8 mouse cellular contexts compared by ENCODE assay signal in genomic region chr12:71016211-71016502, GRCm38 (mm10). TPM values are rescaled to one million over a fixed set of nuclear protein-coding genes. Genes with fewer than 3 reads are reported as not detected.
DNase-seq lines count a peak whose midpoint lies in the region; ATAC-seq lines count a peak whose summit lies in the region.

No protein-coding gene starts in this region.

- peaks cover 13% of the 10 kb centered on the region for H3K4me1 ChIP-seq in neural tube, embryonic 11.5 days (ENCODE audit: control insufficient read depth, insufficient read depth, low read length)
- peaks cover 4% of the 10 kb centered on the region; the same call in 1 of the 2 replicates for H3K4me1 ChIP-seq in limb, embryonic 11.5 days (ENCODE audit: control insufficient read depth, insufficient read depth, low read length)
- peaks cover 3% of the 10 kb centered on the region; the same call in 1 of the 2 replicates for H3K4me1 ChIP-seq in stomach, embryonic 14.5 days (ENCODE audit: control insufficient read depth, insufficient read depth, low read length)

- under 1% methylated on average over 24 of the region's 33 CpGs for WGBS in neural tube, embryonic 11.5 days
- WGBS in limb, embryonic 11.5 days, result under 1% methylated on average over 30 of the region's 33 CpGs
- WGBS in stomach, embryonic 14.5 days, result 0% methylated on average over 21 of the region's 33 CpGs

- H3K4me3 ChIP-seq in neural tube, embryonic 11.5 days (ENCODE audit: low read depth, low read length), result peak overlapping the region; percentile 95
- peak overlapping the region; percentile 98 for H3K4me3 ChIP-seq in limb, embryonic 11.5 days (ENCODE audit: low read depth, low read length)
- peak overlapping the region; percentile 98 for H3K4me3 ChIP-seq in stomach, embryonic 14.5 days (ENCODE audit: low read depth, low read length)

- no peaks in the 10 kb centered on the region for H3K27me3 ChIP-seq in neural tube, embryonic 11.5 days (ENCODE audit: control insufficient read depth, insufficient read depth, low read length)
- no peaks in the 10 kb centered on the region for H3K27me3 ChIP-seq in limb, embryonic 11.5 days (ENCODE audit: control insufficient read depth, insufficient read depth, low read length)
- H3K27me3 ChIP-seq in stomach, embryonic 14.5 days (ENCODE audit: control insufficient read depth, insufficient read depth, low read length), result no peaks in the 10 kb centered on the region

- H3K4me2 ChIP-seq in neural tube, embryonic 11.5 days (ENCODE audit: low read depth), result peak overlapping the region; percentile 64
- peak overlapping the region; percentile 64 for H3K4me2 ChIP-seq in limb, embryonic 11.5 days (ENCODE audit: low read depth, severe bottlenecking)
- peak overlapping the region; percentile 52 for H3K4me2 ChIP-seq in stomach, embryonic 14.5 days (replicated peaks; ENCODE audit: low read depth, low read length)

- H3K36me3 ChIP-seq in neural tube, embryonic 11.5 days (ENCODE audit: control insufficient read depth, insufficient read depth, low read length), result peaks cover 4% of the 10 kb centered on the region; the same call in 1 of the 2 replicates
- H3K36me3 ChIP-seq in limb, embryonic 11.5 days (ENCODE audit: control insufficient read depth, insufficient read depth, low read length), result peaks cover 9% of the 10 kb centered on the region
- H3K36me3 ChIP-seq in stomach, embryonic 14.5 days (ENCODE audit: control insufficient read depth, insufficient read depth, low read length), result peaks cover 24% of the 10 kb centered on the region; the same call in 1 of the 2 replicates

- DNase-seq in embryo, embryonic 10 days (ENCODE audit: low spot score), result peak; percentile 26
- DNase-seq in embryo, embryonic 9.5 days (ENCODE audit: extremely low spot score), result no peak
- no peak for DNase-seq in neural tube, embryonic 11.5 days (ENCODE audit: low spot score)
- DNase-seq in neural tube, embryonic 10.5 days (ENCODE audit: extremely low spot score, low spot score), result no peak
- no peak for DNase-seq in limb, embryonic 11.5 days (ENCODE audit: low spot score)
- no peak for DNase-seq in adrenal gland, adult 2 months
- DNase-seq in adrenal gland, adult (ENCODE audit: inconsistent age in 2 of 2, low spot score in 1 of 2), result no peak

- peak overlapping the region; percentile 92 for H3K27ac ChIP-seq in neural tube, embryonic 11.5 days (ENCODE audit: low read depth, low read length)
- peak overlapping the region; percentile 95 for H3K27ac ChIP-seq in limb, embryonic 11.5 days (replicated peaks; ENCODE audit: low read depth, low read length)
- peak overlapping the region; percentile 98 for H3K27ac ChIP-seq in stomach, embryonic 14.5 days (ENCODE audit: low read length)

- peak overlapping the region; percentile 80 for H3K9ac ChIP-seq in neural tube, embryonic 11.5 days (ENCODE audit: low read length)
- H3K9ac ChIP-seq in limb, embryonic 11.5 days (ENCODE audit: low read length), result peak overlapping the region; percentile 84
- peak overlapping the region; percentile 67 for H3K9ac ChIP-seq in stomach, embryonic 14.5 days (replicated peaks; ENCODE audit: low read depth, low read length)

- no peaks in the 10 kb centered on the region for H3K9me3 ChIP-seq in neural tube, embryonic 11.5 days (ENCODE audit: control insufficient read depth, low read length)
- H3K9me3 ChIP-seq in limb, embryonic 11.5 days (ENCODE audit: control insufficient read depth, low read length), result no peaks in the 10 kb centered on the region
- no peaks in the 10 kb centered on the region for H3K9me3 ChIP-seq in stomach, embryonic 14.5 days (ENCODE audit: control insufficient read depth, low read depth, low read length)

- 0 out of 2 replicates have a peak, but pooled peaks have one; percentile 2 for ATAC-seq in neural tube, embryonic 11.5 days (ENCODE audit: insufficient read depth, low FRiP score, low TSS enrichment)
- peak; percentile 33; the same call in 1 of the 2 replicates for ATAC-seq in limb, embryonic 11.5 days (ENCODE audit: insufficient number of reproducible peaks, low FRiP score, low TSS enrichment, low read depth)
- ATAC-seq in stomach, embryonic 14.5 days (ENCODE audit: insufficient number of reproducible peaks, insufficient read depth, low FRiP score, low read depth), result no peak; the same call in 1 of the 2 replicates

RNA-seq across cellular contexts. Expression of gene Arid4a, which starts 0.4 kb away (rescaled TPM):
- 32.6 and 34.4 TPM in 2 replicates for polyA plus RNA-seq in neural tube, embryonic 11.5 days (2014; fragmentation: Nextera tagmentation; extraction: Ambion mirVana)
- 37.4 and 39.4 TPM in 2 replicates for polyA plus RNA-seq in limb, embryonic 11.5 days (2014; fragmentation: Nextera tagmentation; extraction: Ambion mirVana)
- polyA plus RNA-seq in stomach, embryonic 14.5 days (2014; fragmentation: Nextera tagmentation; extraction: Ambion mirVana), result 40.7 and 43.4 TPM in 2 replicates
- total RNA-seq in adrenal gland, adult 2 months (2021), result 10 to 100 TPM; 19.0 to 20.1 TPM
- 1.7 and 1.8 TPM in 2 replicates for polyA plus RNA-seq in adrenal gland, adult 2 months (2012; rRNA removed)

RNA-seq across cellular contexts. Expression of gene Psma3, which starts 41.7 kb away (rescaled TPM):
- polyA plus RNA-seq in neural tube, embryonic 11.5 days (2014; fragmentation: Nextera tagmentation; extraction: Ambion mirVana), result 640 and 649 TPM in 2 replicates
- polyA plus RNA-seq in limb, embryonic 11.5 days (2014; fragmentation: Nextera tagmentation; extraction: Ambion mirVana), result 628 and 652 TPM in 2 replicates
- 587 and 595 TPM in 2 replicates for polyA plus RNA-seq in stomach, embryonic 14.5 days (2014; fragmentation: Nextera tagmentation; extraction: Ambion mirVana)
- 100 to 1,000 TPM; 369 to 448 TPM for total RNA-seq in adrenal gland, adult 2 months (2021)
- polyA plus RNA-seq in adrenal gland, adult 2 months (2012; rRNA removed), result 6.2 and 6.8 TPM in 2 replicates

Comparison
In these comparisons a context has a peak if more than half of its experiments do, and no peak if none do; other contexts are left out.
1. RNA of gene Arid4a, which starts 0.4 kb away (polyA plus RNA-seq): 40.7 to 43.4 TPM in stomach, embryonic 14.5 days, 37.4 to 39.4 TPM in limb, embryonic 11.5 days and 32.6 to 34.4 TPM in neural tube, embryonic 11.5 days; 1.7 to 1.8 TPM in adrenal gland, adult 2 months; every median in the first group is over 10 times any median in the second.
2. RNA of gene Psma3, which starts 41.7 kb away (polyA plus RNA-seq): 628 to 652 TPM in limb, embryonic 11.5 days, 640 to 649 TPM in neural tube, embryonic 11.5 days and 587 to 595 TPM in stomach, embryonic 14.5 days; 6.2 to 6.8 TPM in adrenal gland, adult 2 months; every median in the first group is over 10 times any median in the second.
3. Peak in every context shown above with its lines, with median percentiles within 50 percentile points of each other: H3K27ac ChIP-seq, H3K4me2 ChIP-seq, H3K4me3 ChIP-seq and H3K9ac ChIP-seq.